Mouse (Mus musculus): ENCODE results near the gene Hps4. TPM values are rescaled to one million over a fixed set of nuclear protein-coding genes. Genes with fewer than 3 reads are reported as not detected.

The Hps4 gene
- polyA plus RNA-seq, 1 experiment from 2014 or later: 43.2 TPM

DNA sequence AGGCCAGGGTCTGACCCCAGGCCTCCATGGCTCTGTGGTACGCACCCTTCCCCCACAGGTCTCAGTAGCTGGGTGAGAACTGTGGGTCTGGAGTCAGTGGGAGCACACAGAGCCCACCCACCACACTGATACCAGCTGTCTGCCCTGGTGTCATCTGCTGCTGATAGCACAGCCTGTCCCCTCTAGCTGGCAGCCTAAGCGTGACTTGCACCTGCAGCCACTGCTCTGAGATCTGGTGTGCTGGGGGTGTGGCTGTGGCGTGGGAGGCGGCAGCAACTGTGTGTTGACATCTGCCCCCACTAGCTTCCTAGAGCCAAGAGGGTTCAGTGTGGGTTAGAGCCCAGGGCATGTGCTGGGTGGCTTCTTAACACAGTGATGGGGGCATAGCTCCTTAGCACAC lies 33.2 kb downstream of the Hps4 start:
- Histone ChIP-seq H3K27me3 (no peaks in the 10 kb centered on the region), H3K27ac (no peak overlapping the region), H3K9ac (peak overlapping the region; percentile 51; the same call in 1 of the 2 replicates), H3K4me3 (no peak overlapping the region), H3K4me2 (no peak overlapping the region), H3K4me1 (replicated peaks) (peaks cover 22% of the 10 kb centered on the region), H3K36me3 (peaks cover 77% of the 10 kb centered on the region), H3K9me3 (no peaks in the 10 kb centered on the region)
- WGBS: 85% methylated on average over 4 of the region's 4 CpGs
- ATAC-seq (ENCODE audit: low FRiP score): no peak

DNA sequence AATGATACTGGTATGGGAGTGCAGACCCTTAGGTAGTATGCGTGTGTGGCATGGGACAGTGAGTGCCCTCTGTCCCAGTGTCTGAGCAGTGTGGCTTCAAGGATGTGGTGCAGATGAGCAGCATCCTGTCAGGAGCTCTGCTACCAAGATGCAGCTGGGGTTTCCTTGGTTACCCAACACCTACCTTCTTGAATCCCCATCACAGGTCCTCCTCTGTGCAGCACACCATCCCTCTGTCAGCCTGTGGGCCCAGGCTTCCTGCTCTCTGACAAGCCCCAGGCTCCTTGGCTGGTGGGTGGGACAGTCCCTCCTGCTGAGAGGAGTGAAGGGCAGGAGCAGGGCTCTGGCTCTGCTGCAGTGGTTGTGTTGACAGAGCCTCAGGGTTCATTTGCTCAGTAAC lies 34.5 kb downstream of the Hps4 start:
- 89% methylated on average over 1 of the region's 1 CpGs for WGBS

DNA sequence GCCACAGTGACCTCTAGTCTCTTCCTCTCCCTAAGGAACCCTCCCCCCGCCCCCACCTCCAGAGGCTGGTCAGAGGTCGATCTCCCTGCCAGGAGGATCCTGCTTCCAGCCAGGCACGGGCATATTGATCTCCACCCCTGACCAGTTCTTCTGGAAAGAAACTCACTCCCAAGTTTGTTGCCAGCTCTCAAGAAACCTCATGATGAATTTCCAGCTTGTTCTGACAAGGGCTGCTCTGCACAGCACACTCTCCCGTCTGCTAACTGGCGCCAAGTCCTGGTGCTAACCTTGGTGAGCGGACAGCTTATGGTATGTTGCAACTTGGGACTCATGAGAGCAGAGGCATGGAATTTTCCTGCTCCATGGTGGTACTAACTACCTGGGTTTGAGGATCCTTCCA lies 35.8 kb downstream of the Hps4 start:
- H3K36me3 ChIP-seq: peaks cover 78% of the 10 kb centered on the region
- ATAC-seq (ENCODE audit: low FRiP score): no peak
- H3K9me3 ChIP-seq: no peaks in the 10 kb centered on the region
- H3K4me1 ChIP-seq (replicated peaks): peaks cover 18% of the 10 kb centered on the region
- 87% methylated on average over 6 of the region's 6 CpGs for WGBS
- H3K9ac ChIP-seq: no peak overlapping the region
- H3K27me3 ChIP-seq: no peaks in the 10 kb centered on the region
- no peak overlapping the region for H3K4me2 ChIP-seq
- no peak overlapping the region for H3K4me3 ChIP-seq
- no peak overlapping the region for H3K27ac ChIP-seq

More for the DNA sequence above, 34.5 kb downstream of the Hps4 start:
- H3K4me2 ChIP-seq: no peak overlapping the region
- H3K9me3 ChIP-seq: no peaks in the 10 kb centered on the region
- no peak overlapping the region for H3K9ac ChIP-seq
- H3K4me3 ChIP-seq: no peak overlapping the region
- ATAC-seq (ENCODE audit: low FRiP score): no peak
- H3K36me3 ChIP-seq: peaks cover 77% of the 10 kb centered on the region
- H3K4me1 ChIP-seq (replicated peaks): peaks cover 19% of the 10 kb centered on the region
- no peaks in the 10 kb centered on the region for H3K27me3 ChIP-seq
- no peak overlapping the region for H3K27ac ChIP-seq

DNA sequence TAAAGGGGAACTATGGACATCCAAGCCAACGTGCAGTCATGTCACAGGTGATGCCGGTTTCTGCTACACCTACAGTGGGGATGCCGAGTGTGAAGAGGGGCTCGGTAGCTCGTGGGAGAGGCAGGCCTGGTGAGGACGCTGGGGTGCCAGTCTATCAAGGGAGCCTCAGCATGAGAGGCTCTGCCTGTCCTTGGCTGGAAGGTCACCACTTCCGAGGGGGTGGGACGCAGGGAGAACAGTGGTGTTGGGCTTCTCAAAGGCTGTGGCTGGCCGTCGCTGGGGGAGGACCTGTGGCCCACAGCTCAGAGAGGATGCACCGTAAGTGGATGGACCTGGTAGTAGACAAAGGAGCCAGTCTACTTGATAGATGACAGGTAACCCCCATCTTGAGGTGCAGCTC lies 38.3 kb downstream of the Hps4 start:
- H3K4me1 ChIP-seq (replicated peaks): peaks cover 18% of the 10 kb centered on the region
- WGBS: 86% methylated on average over 11 of the region's 11 CpGs
- H3K4me2 ChIP-seq: no peak overlapping the region
- no peaks in the 10 kb centered on the region for H3K27me3 ChIP-seq
- H3K4me3 ChIP-seq: no peak overlapping the region
- peaks cover 78% of the 10 kb centered on the region for H3K36me3 ChIP-seq
- 0 out of 2 replicates have a peak overlapping the region, but pooled peaks have one; percentile 19 for H3K9ac ChIP-seq
- peak overlapping the region; percentile 76; the same call in 1 of the 2 replicates for H3K27ac ChIP-seq
- ATAC-seq (ENCODE audit: low FRiP score): no peak
- H3K9me3 ChIP-seq: no peaks in the 10 kb centered on the region

DNA sequence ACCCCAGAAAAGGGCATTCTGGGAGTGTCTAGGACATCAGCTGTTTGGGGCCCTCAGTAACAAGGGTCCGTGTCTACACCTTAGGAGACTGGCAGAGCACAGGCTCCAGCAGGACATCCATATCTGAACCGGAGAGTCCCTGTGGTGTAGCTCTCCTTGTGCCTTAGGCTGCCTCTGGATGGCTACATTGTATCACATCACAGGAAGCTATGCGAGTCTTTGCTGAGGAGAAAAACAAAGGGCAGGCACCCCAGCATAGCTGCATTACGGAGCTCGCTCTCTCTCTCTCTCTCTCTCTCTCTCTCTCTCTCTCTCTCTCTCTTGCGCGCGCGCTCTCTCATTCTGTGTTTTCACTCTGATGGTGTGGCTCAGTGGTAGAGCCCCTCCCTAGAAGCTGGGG lies 39.2 kb downstream of the Hps4 start:
- H3K9me3 ChIP-seq: no peaks in the 10 kb centered on the region
- H3K36me3 ChIP-seq: peaks cover 78% of the 10 kb centered on the region
- peaks cover 18% of the 10 kb centered on the region for H3K4me1 ChIP-seq (replicated peaks)
- no peak overlapping the region for H3K4me2 ChIP-seq
- ATAC-seq (ENCODE audit: low FRiP score): peak; percentile 36; the same call in 1 of the 2 replicates
- no peaks in the 10 kb centered on the region for H3K27me3 ChIP-seq
- 51% methylated on average over 9 of the region's 9 CpGs for WGBS
- peak overlapping the region; percentile 19; the same call in 1 of the 2 replicates for H3K9ac ChIP-seq
- no peak overlapping the region for H3K4me3 ChIP-seq
- H3K27ac ChIP-seq: peak overlapping the region; percentile 76

DNA sequence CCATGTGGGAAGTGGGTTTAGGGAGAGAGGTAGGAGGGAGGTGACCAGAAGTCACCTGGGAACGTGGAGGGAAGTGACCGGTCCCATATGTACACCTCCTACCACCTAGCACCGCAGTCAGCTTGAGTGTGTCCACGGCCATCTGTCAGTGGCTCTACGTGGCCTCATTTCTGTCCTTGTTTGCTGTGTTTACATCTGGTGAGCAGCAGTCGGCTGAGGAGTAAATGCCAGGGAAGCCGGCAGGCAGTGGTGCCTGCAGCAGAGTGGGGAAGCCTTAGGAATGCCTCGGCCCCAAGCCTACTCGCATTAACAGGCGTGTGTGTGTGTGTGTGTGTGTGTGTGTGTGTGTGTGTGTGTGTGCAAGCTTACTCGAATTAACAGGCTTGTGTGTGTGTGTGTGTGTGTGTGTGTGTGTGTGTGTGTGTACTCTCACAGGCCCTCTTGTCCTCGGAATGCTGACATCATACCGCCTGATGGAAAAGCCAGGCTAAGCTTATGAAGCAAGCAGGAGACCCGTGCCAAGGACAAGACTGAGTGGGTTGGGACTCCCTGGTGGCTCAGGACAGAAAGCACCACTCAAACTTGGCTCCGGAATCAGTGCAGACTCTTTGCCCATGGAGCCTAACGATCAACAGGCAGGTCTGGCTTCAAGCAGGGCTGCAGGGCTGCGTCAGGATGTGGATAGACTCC lies 39.9 kb downstream of the Hps4 start:
- no peak overlapping the region for H3K4me2 ChIP-seq
- H3K4me1 ChIP-seq (replicated peaks): peaks cover 18% of the 10 kb centered on the region
- peak overlapping the region; percentile 76 for H3K27ac ChIP-seq
- H3K9ac ChIP-seq: peak overlapping the region; percentile 19; the same call in 1 of the 2 replicates
- ATAC-seq (ENCODE audit: low FRiP score): no peak; the same call in 1 of the 2 replicates
- H3K4me3 ChIP-seq: no peak overlapping the region
- H3K27me3 ChIP-seq: no peaks in the 10 kb centered on the region
- H3K9me3 ChIP-seq: no peaks in the 10 kb centered on the region
- WGBS: 68% methylated on average over 17 of the region's 17 CpGs
- H3K36me3 ChIP-seq: peaks cover 78% of the 10 kb centered on the region

DNA sequence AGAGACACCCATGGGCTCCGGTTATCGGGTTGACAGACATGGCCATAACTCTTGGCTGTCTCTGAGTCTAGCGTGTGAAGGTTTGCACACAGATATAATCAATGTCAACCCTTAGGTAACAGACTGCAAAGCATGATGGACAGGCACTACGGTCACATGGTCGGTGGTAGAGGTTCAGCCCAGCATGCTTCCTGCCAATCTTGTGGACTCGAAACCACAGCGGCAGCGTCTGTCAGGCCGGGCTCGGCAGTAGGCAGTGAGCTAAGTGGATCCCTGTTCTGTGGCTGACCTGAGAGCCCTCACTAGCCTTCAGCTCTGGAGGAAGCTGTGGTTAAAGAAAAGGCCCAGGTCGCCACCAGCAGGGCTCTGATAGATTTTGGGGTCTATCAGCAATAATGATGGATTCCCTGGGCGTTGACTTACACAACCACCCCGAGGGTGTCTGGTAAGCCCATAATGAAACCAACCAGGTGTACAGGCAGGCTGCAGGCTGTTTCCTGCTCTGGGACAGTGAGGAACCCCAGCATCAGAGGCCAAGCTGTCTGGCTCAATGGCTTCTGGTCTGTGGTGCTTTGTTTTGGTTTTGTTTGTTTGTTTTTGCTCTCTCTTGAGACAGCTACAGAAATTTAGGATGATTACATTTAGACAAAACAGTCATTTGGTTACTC lies 42.1 kb downstream of the Hps4 start:
- peaks cover 76% of the 10 kb centered on the region for H3K36me3 ChIP-seq

DNA sequence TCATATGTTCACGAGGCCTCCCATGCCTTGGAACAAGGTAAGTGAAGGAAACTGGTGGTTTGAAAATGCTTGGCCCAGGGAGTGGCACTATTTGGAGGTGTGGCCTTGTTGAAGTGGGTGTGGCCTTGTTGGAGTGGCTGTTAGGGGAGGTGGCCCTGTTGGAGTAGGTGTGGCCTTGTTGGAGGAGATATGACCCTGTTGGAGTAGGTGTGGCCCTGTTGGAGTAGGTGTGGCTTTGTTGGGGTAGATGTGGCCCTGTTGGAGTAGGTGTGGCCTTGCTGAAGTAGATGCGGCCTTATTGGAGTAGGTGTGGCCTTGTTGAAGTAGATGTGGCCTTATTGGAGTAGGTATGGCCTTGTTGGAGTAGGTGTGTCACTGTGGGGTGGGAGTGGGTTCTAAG lies 43.1 kb downstream of the Hps4 start:
- WGBS: 87% methylated on average over 2 of the region's 2 CpGs
- peaks cover 46% of the 10 kb centered on the region for H3K4me1 ChIP-seq (replicated peaks)
- H3K36me3 ChIP-seq: peaks cover 77% of the 10 kb centered on the region
- H3K4me2 ChIP-seq: no peak overlapping the region
- H3K9ac ChIP-seq: no peak overlapping the region
- 0 out of 2 replicates have a peak, but pooled peaks cover under 1% of the 10 kb centered on the region for H3K27me3 ChIP-seq
- ATAC-seq (ENCODE audit: low FRiP score): no peak
- no peaks in the 10 kb centered on the region for H3K9me3 ChIP-seq
- no peak overlapping the region for H3K27ac ChIP-seq
- no peak overlapping the region for H3K4me3 ChIP-seq

More for the DNA sequence above, 42.1 kb downstream of the Hps4 start:
- H3K4me3 ChIP-seq: no peak overlapping the region
- H3K27me3 ChIP-seq: no peaks in the 10 kb centered on the region
- peaks cover 35% of the 10 kb centered on the region for H3K4me1 ChIP-seq (replicated peaks)
- WGBS: 95% methylated on average over 13 of the region's 13 CpGs
- no peak overlapping the region for H3K4me2 ChIP-seq
- H3K9me3 ChIP-seq: no peaks in the 10 kb centered on the region
- H3K9ac ChIP-seq: no peak overlapping the region
- no peak for ATAC-seq (ENCODE audit: low FRiP score)
- no peak overlapping the region for H3K27ac ChIP-seq

DNA sequence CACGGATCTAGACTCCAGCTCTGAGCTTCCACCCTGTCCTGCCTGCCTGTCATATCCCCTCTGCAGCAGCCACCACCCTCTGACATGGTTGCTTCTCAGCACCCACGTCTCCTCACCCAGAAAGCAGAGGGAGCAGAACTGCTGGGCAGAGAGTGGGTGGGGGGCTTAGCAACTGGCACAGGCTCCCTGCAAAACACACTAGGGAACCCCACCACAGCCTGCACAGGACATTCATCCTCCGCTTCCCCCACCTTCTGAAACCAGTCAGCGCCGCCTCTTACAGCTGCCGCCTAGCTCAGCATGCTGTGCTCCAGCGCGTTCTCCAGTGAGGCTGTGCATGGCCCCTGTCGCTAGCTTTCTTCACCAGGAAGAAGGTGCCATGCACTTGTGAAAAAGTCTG lies 46.5 kb downstream of the Hps4 start:
- Histone ChIP-seq H3K9me3 (no peaks in the 10 kb centered on the region), H3K27me3 (0 out of 2 replicates have a peak, but pooled peaks cover 7% of the 10 kb centered on the region), H3K27ac (no peak overlapping the region), H3K36me3 (peaks cover 74% of the 10 kb centered on the region), H3K4me3 (no peak overlapping the region; the same call in 1 of the 2 replicates), H3K4me1 (replicated peaks) (peaks cover 60% of the 10 kb centered on the region), H3K9ac (peak overlapping the region; percentile 35; the same call in 1 of the 2 replicates), H3K4me2 (peak overlapping the region; percentile 19)
- WGBS: 80% methylated on average over 9 of the region's 9 CpGs
- ATAC-seq (ENCODE audit: low FRiP score): no peak

DNA sequence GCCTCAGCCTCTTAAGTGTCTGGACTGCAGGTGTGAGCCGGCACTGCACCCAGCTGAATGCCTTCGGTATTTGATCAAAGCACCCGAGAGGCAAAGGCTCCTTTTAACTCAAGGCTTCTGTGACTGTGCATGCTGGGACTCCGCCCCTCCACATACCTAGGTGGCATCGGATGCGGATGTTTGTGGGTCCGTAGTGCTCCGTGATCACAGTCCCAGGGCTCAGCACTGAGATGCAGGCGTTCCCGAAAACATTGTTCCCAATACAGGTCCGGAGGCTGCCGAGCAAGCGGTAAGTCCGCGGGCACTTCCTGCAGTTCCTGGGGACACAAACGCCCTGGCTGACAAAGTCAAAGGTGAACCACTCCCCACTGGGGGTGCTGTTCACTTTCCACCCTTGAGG lies 48.1 kb downstream of the Hps4 start:
- ATAC-seq (ENCODE audit: low FRiP score): no peak
- H3K4me1 ChIP-seq (replicated peaks): peaks cover 70% of the 10 kb centered on the region
- H3K36me3 ChIP-seq: peaks cover 58% of the 10 kb centered on the region
- H3K4me3 ChIP-seq: no peak overlapping the region
- 0 out of 2 replicates have a peak overlapping the region, but pooled peaks have one; percentile 4 for H3K4me2 ChIP-seq
- no peaks in the 10 kb centered on the region for H3K9me3 ChIP-seq
- H3K27ac ChIP-seq: no peak overlapping the region
- WGBS: 64% methylated on average over 16 of the region's 16 CpGs
- no peak overlapping the region for H3K9ac ChIP-seq
- 0 out of 2 replicates have a peak, but pooled peaks cover 7% of the 10 kb centered on the region for H3K27me3 ChIP-seq

DNA sequence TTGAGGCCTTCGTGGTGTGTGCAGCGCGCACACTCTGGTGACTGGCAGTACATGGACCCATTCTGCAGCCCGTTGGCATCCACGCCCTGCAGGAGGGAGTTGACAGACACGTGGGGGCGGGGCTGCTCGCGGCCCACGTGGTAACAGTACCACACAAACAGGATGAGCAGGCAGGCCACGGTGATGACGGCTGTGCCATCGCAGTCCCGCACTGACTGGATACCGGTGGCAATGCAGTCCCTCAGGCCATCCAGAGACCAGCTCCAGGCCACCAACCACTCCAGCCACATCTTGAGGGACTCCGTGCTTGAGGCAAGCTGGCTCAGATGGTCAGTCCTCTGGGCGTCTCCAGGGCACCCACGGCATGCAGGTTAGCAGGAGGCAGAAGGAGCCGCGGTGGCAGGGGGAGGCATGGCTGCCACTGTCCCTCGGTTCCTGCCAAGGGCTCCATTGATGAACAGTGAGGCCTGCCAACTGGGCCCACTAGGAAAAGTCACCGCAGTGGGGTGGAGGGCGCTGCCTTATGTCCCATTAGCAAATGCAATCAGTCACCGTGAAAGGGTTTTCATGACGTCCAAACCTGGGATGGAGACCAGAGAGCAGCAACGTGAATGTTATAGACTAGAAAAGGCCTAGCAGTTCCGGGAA lies 48.9 kb downstream of the Hps4 start:
- no peak for ATAC-seq (ENCODE audit: low FRiP score)
- Histone ChIP-seq H3K27ac (no peak overlapping the region), H3K9ac (peak overlapping the region; percentile 39; the same call in 1 of the 2 replicates), H3K4me3 (no peak overlapping the region), H3K4me1 (replicated peaks) (peaks cover 73% of the 10 kb centered on the region), H3K36me3 (peaks cover 50% of the 10 kb centered on the region), H3K4me2 (no peak overlapping the region), H3K27me3 (0 out of 2 replicates have a peak, but pooled peaks cover 7% of the 10 kb centered on the region), H3K9me3 (no peaks in the 10 kb centered on the region)
- 71% methylated on average over 27 of the region's 27 CpGs for WGBS
